Mouse (Mus musculus) adrenal gland, adult 8-10 months (tissue): ENCODE results near the gene C1ql4. TPM values are rescaled to one million over a fixed set of nuclear protein-coding genes. Genes with fewer than 3 reads are reported as not detected.
"Not testable (repeated sequence)": the region's sequence is repeated elsewhere in the genome, so short reads cannot be mapped to it uniquely, and the experiment has no call there.

Source experiments
- DNase-seq: peaks from one replicate; pipeline ENCODE4 v3.0.0; 2022
- total RNA-seq, 4 experiments: library from RNA; stranded (reverse); gene quantifications; 2 replicates each; pipeline ENCODE4 v1.2.4; 2022

Gene C1ql4
- total RNA-seq, 4 experiments from 2014 or later = not detected

GRCm38 (mm10) chr15:99098493-99098861 lies 10.9 kb upstream of the C1ql4 start:
- DNase-seq = no peak

- no peak for DNase-seq
Observed at GRCm38 (mm10) chr15:99097840-99098492, 10.3 kb upstream of the C1ql4 start.

- DNase-seq = no peak
Observed at GRCm38 (mm10) chr15:99096831-99097500, 9.3 kb upstream of the C1ql4 start.

GRCm38 (mm10) chr15:99096061-99096793 lies 8.6 kb upstream of the C1ql4 start:
- no peak for DNase-seq

- no peak for DNase-seq
Observed at GRCm38 (mm10) chr15:99095356-99095755, 7.7 kb upstream of the C1ql4 start.

- DNase-seq = no peak
Observed at GRCm38 (mm10) chr15:99094631-99095270, 7.1 kb upstream of the C1ql4 start.

GRCm38 (mm10) chr15:99093291-99094258 lies 6.0 kb upstream of the C1ql4 start:
- no peak for DNase-seq

- no peak for DNase-seq
Observed at GRCm38 (mm10) chr15:99092870-99093269, 5.3 kb upstream of the C1ql4 start, which contains the start of gene Dnajc22. Dnajc22 (plus strand) TSS chr15:99093170.

- DNase-seq = no peak
Observed at GRCm38 (mm10) chr15:99089069-99089468, 1.5 kb upstream of the C1ql4 start.

- DNase-seq = peak; percentile 45
Observed at GRCm38 (mm10) chr15:99088292-99088691, 675 bp upstream of the C1ql4 start.

GRCm38 (mm10) chr15:99085997-99086396 lies 1.6 kb downstream of the C1ql4 start:
- no peak for DNase-seq

- no peak for DNase-seq
Observed at GRCm38 (mm10) chr15:99084618-99085017, 3.0 kb downstream of the C1ql4 start.

GRCm38 (mm10) chr15:99083867-99084557 lies 3.6 kb downstream of the C1ql4 start:
- no peak for DNase-seq

GRCm38 (mm10) chr15:99083258-99083657 lies 4.4 kb downstream of the C1ql4 start:
- no peak for DNase-seq

GRCm38 (mm10) chr15:99082840-99083239 lies 4.8 kb downstream of the C1ql4 start:
- no peak for DNase-seq

GRCm38 (mm10) chr15:99082322-99082721 lies 5.3 kb downstream of the C1ql4 start:
- DNase-seq = no peak

- no peak for DNase-seq
Observed at GRCm38 (mm10) chr15:99079804-99080203, 7.8 kb downstream of the C1ql4 start.

GRCm38 (mm10) chr15:99078181-99078910 lies 9.3 kb downstream of the C1ql4 start:
- DNase-seq = no peak

GRCm38 (mm10) chr15:99076011-99076410 lies 11.6 kb downstream of the C1ql4 start:
- not testable (repeated sequence) for DNase-seq

- peak; percentile 97 for DNase-seq
Observed at GRCm38 (mm10) chr15:99074600-99075333, 12.8 kb downstream of the C1ql4 start.
